Comparison of ENCODE assay signal across 10 mouse cellular contexts in genomic region chr2:93047036-93047435, GRCm38 (mm10). TPM values are rescaled to one million over a fixed set of nuclear protein-coding genes. Genes with fewer than 3 reads are reported as not detected.
DNase-seq lines count a peak whose midpoint lies in the region; ATAC-seq and TF ChIP-seq lines count a peak whose summit lies in the region.
"Had no signal": no experiment of that assay in that cellular context is flagged by ENCODE, and none has a peak within 500 bp of the region (broad histone marks: within the 10 kb centered on the region; RNA-seq: fewer than 3 reads in every experiment).

No protein-coding gene starts in this region.

- no peaks in the 10 kb centered on the region for H3K27me3 ChIP-seq in heart, embryonic 16.5 days (ENCODE audit: control insufficient read depth, insufficient read depth, low read length)
- H3K27me3 ChIP-seq in lung, postnatal 0 days (replicated peaks; ENCODE audit: insufficient read depth, low read length), result no peaks in the 10 kb centered on the region
- no peaks in the 10 kb centered on the region for H3K27me3 ChIP-seq in midbrain, embryonic 14.5 days (ENCODE audit: control insufficient read depth, insufficient read depth, low read length)

- no peak for DNase-seq in heart, postnatal 4 days
- DNase-seq in lung, postnatal 0 days (ENCODE audit: low spot score), result no peak
- DNase-seq in lung, adult 2 months, result no peak
- DNase-seq in ZHBTc4 (ENCODE audit: low read depth, low spot score), result peak; percentile 45
- no peak for DNase-seq in midbrain, embryonic 14.5 days
- no peak for DNase-seq in urinary bladder, postnatal 4 days (ENCODE audit: low spot score in 2 of 2)
- DNase-seq: kidney, adult 11 months; thymus, adult 18-20 months had no signal

- TF ChIP-seq CTCF in lung, postnatal 0 days (IDR thresholded peaks at IDR 0.05), result no peak
- TF ChIP-seq CTCF in lung, adult 2 months (IDR thresholded peaks at IDR 0.05; ENCODE audit: insufficient read depth, low read length), result no peak

- TF ChIP-seq EP300 in lung, postnatal 0 days (IDR thresholded peaks at IDR 0.05), result no peak

- TF ChIP-seq POLR2A in lung, adult 2 months (IDR thresholded peaks at IDR 0.05; ENCODE audit: borderline replicate concordance, extremely low read depth, low read depth, low read length), result no peak

- peak overlapping the region; percentile 22 for H3K9ac ChIP-seq in heart, embryonic 16.5 days (ENCODE audit: low read length)
- no peak overlapping the region for H3K9ac ChIP-seq in lung, postnatal 0 days (replicated peaks; ENCODE audit: low read depth)
- no peak overlapping the region for H3K9ac ChIP-seq in midbrain, embryonic 14.5 days (replicated peaks; ENCODE audit: low read length)

- H3K4me1 ChIP-seq in heart, embryonic 16.5 days (ENCODE audit: control insufficient read depth, insufficient read depth, low read length), result peaks cover 39% of the 10 kb centered on the region
- H3K4me1 ChIP-seq in lung, postnatal 0 days (ENCODE audit: insufficient read depth, low read depth, low read length), result peaks cover 18% of the 10 kb centered on the region; the same call in 1 of the 2 replicates
- peaks cover 11% of the 10 kb centered on the region for H3K4me1 ChIP-seq in lung, adult 2 months (ENCODE audit: control insufficient read depth, insufficient read depth, low read length)
- peaks cover 11% of the 10 kb centered on the region for H3K4me1 ChIP-seq in midbrain, embryonic 14.5 days (ENCODE audit: control insufficient read depth, insufficient read depth, low read length)

- H3K4me3 ChIP-seq in heart, embryonic 16.5 days (ENCODE audit: low read length), result no peak overlapping the region; the same call in 1 of the 2 replicates
- no peak overlapping the region for H3K4me3 ChIP-seq in lung, postnatal 0 days (ENCODE audit: low read depth, low read length)
- no peak overlapping the region for H3K4me3 ChIP-seq in lung, adult 2 months (replicated peaks; ENCODE audit: extremely low read depth, low read depth, low read length)
- no peak overlapping the region for H3K4me3 ChIP-seq in midbrain, embryonic 14.5 days (replicated peaks; ENCODE audit: low read depth, low read length)

- H3K4me2 ChIP-seq in heart, embryonic 16.5 days (ENCODE audit: low read depth, low read length), result peak overlapping the region; percentile 80; the same call in 1 of the 2 replicates
- H3K4me2 ChIP-seq in lung, postnatal 0 days (replicated peaks; ENCODE audit: low read depth, low read length), result no peak overlapping the region
- H3K4me2 ChIP-seq in midbrain, embryonic 14.5 days (ENCODE audit: low read length), result peak overlapping the region; percentile 66; the same call in 1 of the 2 replicates

- 66% methylated on average over 6 of the region's 6 CpGs for WGBS in heart, embryonic 16.5 days
- WGBS in lung, postnatal 0 days, result 58% methylated on average over 6 of the region's 6 CpGs
- 60% methylated on average over 6 of the region's 6 CpGs for WGBS in lung, adult 2 months
- 90% methylated on average over 6 of the region's 6 CpGs for WGBS in midbrain, embryonic 14.5 days

- no peak for ATAC-seq in heart, embryonic 16.5 days (replicated peaks; ENCODE audit: extremely low read depth, insufficient read depth, low FRiP score)
- ATAC-seq in lung, postnatal 0 days, result no peak
- ATAC-seq in midbrain, embryonic 14.5 days (ENCODE audit: low FRiP score, low TSS enrichment), result no peak

- H3K9me3 ChIP-seq in heart, embryonic 16.5 days (replicated peaks; ENCODE audit: control insufficient read depth, low read length), result no peaks in the 10 kb centered on the region
- H3K9me3 ChIP-seq in lung, postnatal 0 days (ENCODE audit: low read length), result no peaks in the 10 kb centered on the region
- peaks cover 3% of the 10 kb centered on the region; the same call in 1 of the 2 replicates for H3K9me3 ChIP-seq in midbrain, embryonic 14.5 days (ENCODE audit: control insufficient read depth, low read length)

- peak overlapping the region; percentile 96 for H3K27ac ChIP-seq in heart, embryonic 16.5 days (ENCODE audit: low read length)
- 0 out of 2 replicates have a peak overlapping the region, but pooled peaks have one; percentile 9 for H3K27ac ChIP-seq in lung, postnatal 0 days (ENCODE audit: low read length)
- no peak overlapping the region for H3K27ac ChIP-seq in midbrain, embryonic 14.5 days (replicated peaks; ENCODE audit: low read depth, low read length)
- H3K27ac ChIP-seq: macrophage had no signal

- H3K36me3 ChIP-seq in heart, embryonic 16.5 days (ENCODE audit: control insufficient read depth, insufficient read depth), result no peaks in the 10 kb centered on the region
- no peaks in the 10 kb centered on the region for H3K36me3 ChIP-seq in lung, postnatal 0 days (ENCODE audit: insufficient read depth, low read length)
- no peaks in the 10 kb centered on the region for H3K36me3 ChIP-seq in midbrain, embryonic 14.5 days (ENCODE audit: control insufficient read depth, insufficient read depth, low read length)

RNA-seq across cellular contexts. Expression of gene Prdm11, which starts 1.1 kb away (rescaled TPM):
- 3.7 and 3.9 TPM in 2 replicates for polyA plus RNA-seq in heart, embryonic 16.5 days (2015; fragmentation: Nextera tagmentation; extraction: Ambion mirVana)
- total RNA-seq in heart, postnatal 4 days (2021), result 10 to 100 TPM; 24.7 to 25.5 TPM
- polyA plus RNA-seq in lung, postnatal 0 days (2015; fragmentation: Nextera tagmentation; extraction: Ambion mirVana), result 3.7 and 4.5 TPM in 2 replicates
- 12.3 and 14.1 TPM in 2 replicates for polyA plus RNA-seq in lung, adult 2 months (2012; rRNA removed)
- polyA plus RNA-seq in midbrain, embryonic 14.5 days (2014; fragmentation: Nextera tagmentation; extraction: Ambion mirVana), result 2.4 and 2.6 TPM in 2 replicates
